Mouse (Mus musculus) kidney, adult 2 months (tissue): ENCODE results near the gene Meig1.

ENCODE experiments used
- CTCF ChIP-seq: fragments of 200-500 bp; conservative IDR thresholded peaks from 2 replicates; pipeline ENCODE4 v1.5.1; 2011; ENCODE audit warnings: low read depth, mild to moderate bottlenecking, control low read depth, low read length, moderate library complexity, mixed read lengths; ENCODE audit not compliant: insufficient read depth, insufficient read length
- POLR2A ChIP-seq: fragments of 200-500 bp; IDR thresholded peaks from one replicate; pipeline ENCODE4 v1.6.1; 2011; ENCODE audit warnings: low read depth, low read length, control low read depth

- TF ChIP-seq CTCF (no peak), POLR2A (no peak)
These were observed 15.5 kb upstream of the Meig1 start for GRCm38 (mm10) chr2:3437956-3438355.
